Mouse (Mus musculus) adrenal gland, adult 8-10 months (tissue): ENCODE results near the gene Gm5799. TPM values are rescaled to one million over a fixed set of nuclear protein-coding genes. Genes with fewer than 3 reads are reported as not detected.
"Not testable (repeated sequence)": the region's sequence is repeated elsewhere in the genome, so short reads cannot be mapped to it uniquely, and the experiment has no call there.

Experiments used
- DNase-seq: peaks from one replicate; pipeline ENCODE4 v3.0.0; 2022
- total RNA-seq, 4 experiments: library from RNA; stranded (reverse); gene quantifications; 2 replicates each; pipeline ENCODE4 v1.2.4; 2022

The Gm5799 gene
- not detected for total RNA-seq

- DNase-seq: not testable (repeated sequence)
These were observed at the start of gene Gm5799 for GRCm38 (mm10) chr14:43543276-43543675. Gene Gm5799, plus strand, starts transcription at chr14:43543576.

- DNase-seq: not testable (repeated sequence)
These were observed 12.0 kb upstream of the Gm5799 start for GRCm38 (mm10) chr14:43531052-43532010.

GRCm38 (mm10) chr14:43532011-43532383, 11.4 kb upstream of the Gm5799 start:
- not testable (repeated sequence) for DNase-seq

- DNase-seq: not testable (repeated sequence)
These were observed 11.0 kb upstream of the Gm5799 start for GRCm38 (mm10) chr14:43532387-43532786.

GRCm38 (mm10) chr14:43538144-43538543, 5.2 kb upstream of the Gm5799 start:
- not testable (repeated sequence) for DNase-seq

GRCm38 (mm10) chr14:43546281-43546680, 2.9 kb downstream of the Gm5799 start:
- not testable (repeated sequence) for DNase-seq

- not testable (repeated sequence) for DNase-seq
These were observed 8.9 kb downstream of the Gm5799 start for GRCm38 (mm10) chr14:43552271-43552670.

- not testable (repeated sequence) for DNase-seq
These were observed 34.6 kb downstream of the Gm5799 start for GRCm38 (mm10) chr14:43577969-43578368.

GRCm38 (mm10) chr14:43579046-43579445, 35.7 kb downstream of the Gm5799 start, which contains the start of gene Gm17654:
Gene Gm17654, minus strand, starts transcription at chr14:43579146.
- not testable (repeated sequence) for DNase-seq

Other genes with a start within 250 kb of the Gm5799 start
- not detected for gene Gm8127, start 249.7 kb upstream of the Gm5799 start, total RNA-seq
- not detected for gene 1700001F09Rik, start 195.8 kb upstream of the Gm5799 start, total RNA-seq
- not detected for gene Gm8138, start 127.2 kb upstream of the Gm5799 start, total RNA-seq
- not detected for gene Gm17654, start 35.6 kb downstream of the Gm5799 start, total RNA-seq
- gene Gm10375, start 64.4 kb downstream of the Gm5799 start, total RNA-seq: not detected
- gene Gm8165, start 133.6 kb downstream of the Gm5799 start, total RNA-seq: not detected
- 1 to 10 TPM in 2 of 4 experiments, under 1 TPM in 2; 0.31 to 3.0 (median 1.1) TPM for gene Gm7324, start 154.3 kb downstream of the Gm5799 start, total RNA-seq
- gene Gm16506, start 183.9 kb downstream of the Gm5799 start, total RNA-seq: not detected
- not detected for gene Gm6526, start 204.3 kb downstream of the Gm5799 start, total RNA-seq
- gene Gm8180, start 241.2 kb downstream of the Gm5799 start, total RNA-seq: not detected